ENCODE assay signal across 8 mouse cellular contexts in the genomic region with DNA sequence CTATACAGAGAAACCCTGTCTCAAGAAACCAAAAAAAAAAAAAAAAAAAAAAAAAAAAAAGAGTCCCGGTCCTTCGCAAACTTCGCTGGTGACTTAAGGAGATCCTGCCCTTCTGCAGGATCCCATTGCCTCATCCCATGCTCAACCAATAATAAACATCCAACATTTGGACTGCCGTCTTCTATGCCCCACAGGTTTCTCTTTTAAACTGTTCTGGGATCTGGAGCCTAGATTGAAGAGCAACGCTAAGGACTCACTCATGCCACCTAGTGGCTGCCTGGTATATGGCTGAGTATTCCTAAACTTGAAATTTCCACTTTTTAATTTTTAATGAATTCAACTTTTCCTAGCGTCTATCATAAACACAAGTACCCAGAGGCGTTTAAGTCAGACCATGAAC. TPM values are rescaled to one million over a fixed set of nuclear protein-coding genes. Genes with fewer than 3 reads are reported as not detected.
DNase-seq lines count a peak whose midpoint lies in the region; ATAC-seq lines count a peak whose summit lies in the region.

No protein-coding gene starts in this region.

- WGBS in heart, embryonic 16.5 days: 8% methylated on average over 7 of the region's 7 CpGs
- WGBS in large intestine, adult 2 months: 10% methylated on average over 7 of the region's 7 CpGs
- WGBS in stomach, embryonic 15.5 days: 8% methylated on average over 7 of the region's 7 CpGs

- ATAC-seq in heart, embryonic 16.5 days (replicated peaks; ENCODE audit: extremely low read depth, insufficient read depth, low FRiP score): no peak
- ATAC-seq in megakaryocyte, adult 5-6 weeks (ENCODE audit: poor library complexity, severe bottlenecking): peak; percentile 47; the same call in 1 of the 2 replicates
- ATAC-seq in stomach, embryonic 15.5 days (ENCODE audit: insufficient read depth, low FRiP score, low read depth): no peak

- H3K4me2 ChIP-seq in heart, embryonic 16.5 days (ENCODE audit: low read depth, low read length): peak overlapping the region; percentile 53
- peak overlapping the region; percentile 29 for H3K4me2 ChIP-seq in stomach, embryonic 15.5 days

- H3K9me3 ChIP-seq in heart, embryonic 16.5 days (replicated peaks; ENCODE audit: control insufficient read depth, low read length): no peaks in the 10 kb centered on the region
- H3K9me3 ChIP-seq in stomach, embryonic 15.5 days: no peaks in the 10 kb centered on the region

- no peaks in the 10 kb centered on the region for H3K27me3 ChIP-seq in heart, embryonic 16.5 days (ENCODE audit: control insufficient read depth, insufficient read depth, low read length)
- H3K27me3 ChIP-seq in stomach, embryonic 15.5 days (replicated peaks): no peaks in the 10 kb centered on the region

- peak; percentile 67 to 74 for DNase-seq in left cerebral cortex, adult 18-20 months (ENCODE audit: low spot score in 2 of 2)
- no peak for DNase-seq in left cerebral cortex, adult 8-10 months (ENCODE audit: low spot score in 2 of 2)
- peak; percentile 82 for DNase-seq in adipocyte (ENCODE audit: low spot score)
- peak; percentile 45 for DNase-seq in embryo, embryonic 9.5 days (ENCODE audit: extremely low spot score)
- DNase-seq in large intestine, adult 2 months (ENCODE audit: low read depth, low spot score): peak; percentile 16

- H3K9ac ChIP-seq in heart, embryonic 16.5 days (ENCODE audit: low read length): 0 out of 2 replicates have a peak overlapping the region, but pooled peaks have one; percentile 6
- H3K9ac ChIP-seq in stomach, embryonic 15.5 days: no peak overlapping the region

- H3K27ac ChIP-seq in heart, embryonic 16.5 days (ENCODE audit: low read length): no peak overlapping the region
- H3K27ac ChIP-seq in stomach, embryonic 15.5 days: no peak overlapping the region

- peak overlapping the region; percentile 39 for H3K4me3 ChIP-seq in heart, embryonic 16.5 days (ENCODE audit: low read length)
- no peak overlapping the region for H3K4me3 ChIP-seq in stomach, embryonic 15.5 days (replicated peaks)

- no peaks in the 10 kb centered on the region for H3K36me3 ChIP-seq in heart, embryonic 16.5 days (ENCODE audit: control insufficient read depth, insufficient read depth)
- no peaks in the 10 kb centered on the region for H3K36me3 ChIP-seq in stomach, embryonic 15.5 days

- H3K4me1 ChIP-seq in heart, embryonic 16.5 days (ENCODE audit: control insufficient read depth, insufficient read depth, low read length): no peaks in the 10 kb centered on the region
- no peaks in the 10 kb centered on the region for H3K4me1 ChIP-seq in stomach, embryonic 15.5 days

RNA-seq across cellular contexts. Expression of a gene that starts 23.1 kb away (rescaled TPM):
- total RNA-seq in left cerebral cortex, adult 18-20 months (2021): 1 to 10 TPM; 4.6 to 4.7 TPM
- 1 to 10 TPM; 1.4 to 4.2 (median 3.6) TPM for total RNA-seq in left cerebral cortex, adult 8-10 months (2022)
- not detected in 2 replicates for polyA plus RNA-seq in heart, embryonic 16.5 days (2015; fragmentation: Nextera tagmentation; extraction: Ambion mirVana)
- 0.53 and 0.74 TPM in 2 replicates for polyA plus RNA-seq in large intestine, adult 2 months (2012; rRNA removed)
- total RNA-seq in megakaryocyte, adult 5-6 weeks (2015): 1.1 and 1.9 TPM in 2 replicates
- total RNA-seq in megakaryocyte, adult 5-6 weeks (2017): 3.1 and 7.6 TPM in 2 replicates
- polyA plus RNA-seq in stomach, embryonic 15.5 days (2015; fragmentation: Nextera tagmentation; extraction: Ambion mirVana): 0.14 and 0.28 TPM in 2 replicates

Comparison
In these comparisons a context has a peak if more than half of its experiments do, and no peak if none do; other contexts are left out.
1. DNase-seq: peak in left cerebral cortex, adult 18-20 months (2 of 2), adipocyte (single experiment), embryo, embryonic 9.5 days (single experiment) and large intestine, adult 2 months (single experiment); none in left cerebral cortex, adult 8-10 months (0 of 2).